Mouse (Mus musculus) embryo, embryonic 11 days (tissue): ENCODE data around the gene Nit1.
A peak's percentile ranks its signal among the peaks of the same experiment; 100 is the strongest.
"Not testable (repeated sequence)": the region's sequence is repeated elsewhere in the genome, so short reads cannot be mapped to it uniquely, and the experiment has no call there.

Source experiments
- DNase-seq: peaks from one replicate; pipeline ENCODE4 v3.0.0-alpha.2; 2015

Gene Nit1

DNA sequence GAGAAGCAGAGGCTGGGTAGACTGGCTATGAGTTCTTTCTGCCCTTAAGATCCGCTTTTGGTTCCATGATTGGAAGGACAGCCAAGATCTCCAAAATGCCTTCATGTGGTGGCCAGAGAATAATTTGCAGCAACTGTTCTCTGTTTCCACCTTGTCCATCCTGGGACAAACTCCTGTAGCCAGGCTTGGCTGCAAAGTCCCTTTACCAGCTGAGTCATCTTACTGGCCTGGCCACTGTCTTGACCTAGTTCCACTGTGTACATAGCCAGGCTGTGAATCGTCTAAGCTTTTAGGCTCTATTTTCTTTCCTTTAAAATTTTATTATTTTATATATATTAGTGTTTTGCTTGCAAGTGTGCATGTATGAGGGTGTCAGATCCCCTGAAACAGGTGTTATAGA lies 3.8 kb upstream of the Nit1 start:
- no peak for DNase-seq

DNA sequence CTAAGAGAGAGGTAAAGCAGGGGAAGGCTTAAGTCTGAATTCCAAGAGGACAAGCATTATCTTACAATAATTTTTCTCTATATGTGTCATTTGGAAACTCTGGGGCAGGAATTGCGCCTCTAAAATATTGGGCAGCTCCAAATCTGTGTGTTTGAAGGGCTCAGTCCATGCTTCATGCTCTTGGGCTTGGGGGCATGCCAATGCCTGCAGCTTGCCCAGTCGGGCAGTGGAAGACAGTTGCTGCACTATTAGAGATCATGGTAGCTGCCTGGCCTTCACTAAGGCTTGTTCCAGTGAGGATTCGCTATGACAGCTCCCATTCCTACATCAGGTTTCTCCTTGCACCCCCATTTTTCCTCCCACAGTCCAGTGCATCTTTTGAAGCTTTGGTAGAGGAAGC lies 3.2 kb upstream of the Nit1 start:
- no peak for DNase-seq

DNA sequence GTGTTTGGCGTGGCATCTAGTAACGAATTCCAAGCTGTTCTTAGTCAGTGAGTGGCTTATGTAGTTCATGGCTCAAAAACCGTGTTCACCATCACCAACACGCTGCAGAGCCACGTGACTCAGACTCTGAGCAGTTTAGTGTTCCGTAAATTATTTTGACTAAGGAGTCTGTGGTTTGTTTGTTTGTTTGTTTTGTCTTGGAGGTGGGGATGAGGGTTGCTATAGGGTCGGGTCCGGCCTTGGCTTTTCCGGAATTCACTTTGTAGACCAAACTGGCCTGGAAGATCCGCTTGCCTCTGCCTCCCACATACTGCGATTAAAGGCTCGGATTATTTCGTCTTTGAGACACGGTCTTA lies 627 bp upstream of the Nit1 start:
- DNase-seq = peak; percentile 19

DNA sequence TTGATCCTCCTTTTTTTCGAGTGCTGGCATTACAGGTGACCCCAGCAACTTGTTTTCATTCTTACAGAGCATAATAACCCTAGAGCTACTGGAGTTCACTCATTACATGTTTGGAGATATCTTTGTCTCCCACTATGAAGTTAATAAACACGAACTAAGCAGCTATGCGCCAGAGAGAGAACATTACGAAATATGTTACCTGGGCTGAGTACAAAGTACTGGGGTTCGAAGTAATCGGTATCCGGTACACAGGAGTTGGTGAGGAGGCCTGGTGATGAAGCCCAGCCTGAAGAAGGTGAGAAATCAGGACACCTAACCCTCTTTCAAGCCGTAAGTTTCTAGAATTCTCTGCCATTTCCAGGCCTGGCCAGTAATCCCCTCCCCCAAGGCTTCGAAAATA lies 731 bp downstream of the Nit1 start:
- DNase-seq = no peak

DNA sequence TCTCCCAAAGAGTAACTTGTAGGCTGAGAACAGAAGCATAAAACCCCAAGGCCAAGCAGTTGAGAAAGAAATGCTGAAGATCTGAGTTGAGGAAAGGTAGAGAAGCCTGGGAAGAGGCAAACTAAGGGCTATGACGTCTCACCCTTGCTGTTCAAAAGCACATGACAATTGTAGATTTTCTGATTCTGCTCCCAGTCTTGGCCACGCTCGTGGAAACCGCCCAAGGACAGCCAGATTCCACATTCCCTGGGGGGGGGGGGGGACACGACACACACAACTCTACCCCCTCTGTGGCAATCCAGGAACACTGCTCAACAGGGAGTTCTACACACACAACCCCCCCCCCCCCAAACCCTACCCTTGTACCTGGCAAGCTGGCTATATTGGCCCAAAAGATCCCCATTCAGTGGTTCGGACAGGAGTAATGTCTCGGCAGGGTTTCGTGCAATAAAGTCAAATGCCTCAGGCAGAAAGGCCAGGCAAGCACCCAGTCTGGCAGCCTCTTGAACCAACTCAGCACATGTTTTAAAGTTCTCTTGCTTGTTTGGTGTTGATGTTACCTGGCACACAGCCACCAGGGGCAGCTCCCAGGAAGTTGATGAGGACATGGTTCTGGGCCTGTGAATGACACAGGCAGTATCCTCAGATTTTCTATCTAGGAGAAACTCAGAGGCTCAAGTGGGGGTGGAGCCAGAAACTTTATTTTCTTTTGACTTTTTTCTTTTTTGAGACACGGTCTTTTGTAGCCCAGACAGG lies 1.3 kb downstream of the Nit1 start:
- DNase-seq = no peak

DNA sequence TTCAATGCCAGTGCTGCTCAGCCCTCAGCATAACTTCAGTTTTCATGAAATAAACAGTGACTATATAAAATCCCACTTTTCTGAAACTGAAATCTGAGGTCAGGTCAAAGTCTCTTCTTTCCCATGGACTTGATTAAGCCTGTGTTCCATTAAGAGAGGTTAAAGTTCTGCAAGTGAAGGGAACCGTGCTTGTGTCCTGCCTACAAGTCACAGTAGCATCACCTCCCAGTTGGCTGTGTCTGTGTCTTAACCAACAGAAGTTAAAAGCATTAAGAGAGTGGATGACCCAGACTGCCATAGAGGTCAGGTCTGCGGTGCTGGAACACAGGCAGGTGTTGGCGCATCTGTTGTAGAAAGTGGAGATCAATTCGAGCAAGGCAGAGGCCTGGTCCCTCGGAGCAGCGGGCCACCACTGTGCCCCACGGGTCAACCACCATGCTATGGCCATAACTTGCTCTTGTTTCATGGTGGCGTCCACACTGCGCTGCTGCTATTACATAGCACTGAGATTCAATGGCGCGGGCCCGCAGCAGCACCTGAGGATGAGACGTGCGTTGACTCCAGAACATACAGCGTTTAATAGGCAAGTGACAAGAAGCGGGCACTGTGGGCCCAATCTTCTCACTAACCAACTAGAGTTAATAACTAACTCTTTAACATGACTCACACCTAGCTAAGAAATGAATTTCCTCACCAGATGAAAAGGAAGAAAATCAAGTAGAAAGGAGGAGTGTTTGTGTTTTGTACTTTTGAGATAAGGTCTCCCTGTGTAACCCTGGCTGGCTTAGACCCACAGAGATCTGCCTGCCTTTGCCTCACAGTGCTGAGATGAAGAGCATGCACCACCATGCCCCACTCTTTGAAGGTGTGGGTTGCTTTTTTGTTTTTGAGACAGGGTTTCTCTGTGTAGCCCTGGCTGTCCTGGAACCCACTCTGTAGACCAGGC lies 2.9 kb downstream of the Nit1 start:
- DNase-seq = no peak

DNA sequence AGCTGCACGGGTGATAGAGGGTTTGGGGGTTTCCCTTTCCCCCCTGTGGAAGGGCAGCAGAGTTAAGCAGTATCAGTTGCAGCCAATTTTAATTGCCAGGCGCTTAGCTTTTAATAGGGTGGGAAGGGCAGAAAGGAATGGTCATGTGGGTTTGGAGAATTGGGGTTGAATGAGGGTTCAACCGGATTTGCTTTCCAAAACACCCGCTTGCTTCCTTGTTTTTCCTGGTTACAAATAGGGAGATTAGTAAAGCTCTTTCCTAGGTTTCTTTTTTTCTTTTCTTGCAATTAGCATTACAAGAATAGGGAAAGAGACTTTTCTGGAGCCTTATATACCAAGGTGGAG lies 15.3 kb downstream of the Nit1 start:
- DNase-seq = no peak

DNA sequence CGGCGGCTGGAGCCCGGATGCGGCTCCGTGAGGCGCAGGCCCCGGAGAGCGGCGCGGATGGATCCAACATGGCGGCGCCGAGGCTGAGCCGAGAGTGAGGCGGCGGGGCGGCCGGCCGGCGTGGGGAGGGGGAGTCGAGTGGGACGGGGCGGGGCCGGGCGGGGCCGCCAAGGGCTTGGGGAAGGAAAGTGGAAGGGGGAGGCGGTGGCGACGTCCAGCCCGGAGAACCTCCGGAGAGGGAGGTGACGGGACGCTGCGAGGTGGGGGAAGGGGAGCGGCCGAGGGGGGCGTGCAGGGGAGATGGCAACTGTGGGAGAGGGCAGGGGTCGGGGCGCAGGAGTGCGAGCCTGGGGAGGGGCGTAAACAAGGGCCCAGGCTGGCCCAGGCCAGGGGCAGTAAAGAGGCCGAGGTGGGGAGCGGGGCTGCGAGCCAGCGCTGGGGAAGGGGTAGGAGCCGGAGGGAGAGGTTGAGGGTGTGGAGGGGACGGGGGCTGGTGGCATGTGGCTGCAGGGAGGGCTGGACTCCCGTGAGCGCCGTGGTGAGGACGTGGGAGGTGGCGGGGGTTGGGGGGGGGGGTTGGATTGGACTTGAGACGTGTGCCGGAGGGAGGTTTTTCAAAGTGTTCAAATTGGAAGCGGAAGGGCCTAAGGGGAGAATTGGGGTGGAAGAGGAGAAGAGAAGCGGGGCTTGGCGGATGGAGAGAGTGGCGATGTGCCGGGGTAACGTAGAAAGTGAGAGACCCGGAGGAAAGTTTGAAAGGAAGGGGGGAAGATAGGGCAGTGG lies 15.8 kb downstream of the Nit1 start:
- DNase-seq = peak; percentile 95

DNA sequence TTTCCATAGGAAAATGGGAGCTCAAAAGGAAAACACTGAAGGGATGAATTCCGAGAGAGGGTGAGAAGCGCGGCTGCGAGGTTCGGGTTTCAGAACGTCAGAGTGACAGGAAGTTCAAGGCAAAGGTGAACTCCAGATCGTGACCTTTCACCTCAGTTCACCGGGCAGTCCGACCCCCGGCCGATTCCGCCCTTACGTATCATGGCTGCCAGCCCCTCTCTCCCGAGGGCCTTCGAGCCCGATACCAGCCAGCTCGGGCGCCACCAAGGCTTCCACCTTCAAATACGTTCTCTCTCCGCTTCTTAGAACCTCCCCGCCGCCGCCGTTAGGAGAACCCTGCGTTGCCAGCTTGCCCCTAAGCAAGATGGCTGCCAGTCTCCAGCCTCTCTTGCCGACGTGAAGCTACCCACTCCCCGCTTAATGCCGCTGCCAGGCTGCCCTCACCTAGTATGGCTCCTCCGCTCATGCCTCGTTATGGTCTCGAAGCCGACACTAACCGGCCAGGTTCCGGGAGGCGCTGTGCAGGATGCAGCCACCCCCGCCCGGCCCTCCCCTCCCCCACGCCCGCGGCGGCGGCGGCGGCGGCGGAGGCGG lies 16.5 kb downstream of the Nit1 start, which contains the start of gene Dedd:
Gene Dedd, plus strand, starts transcription at position 307 of the 594 bp plus-strand sequence.
- DNase-seq = peak; percentile 94

DNA sequence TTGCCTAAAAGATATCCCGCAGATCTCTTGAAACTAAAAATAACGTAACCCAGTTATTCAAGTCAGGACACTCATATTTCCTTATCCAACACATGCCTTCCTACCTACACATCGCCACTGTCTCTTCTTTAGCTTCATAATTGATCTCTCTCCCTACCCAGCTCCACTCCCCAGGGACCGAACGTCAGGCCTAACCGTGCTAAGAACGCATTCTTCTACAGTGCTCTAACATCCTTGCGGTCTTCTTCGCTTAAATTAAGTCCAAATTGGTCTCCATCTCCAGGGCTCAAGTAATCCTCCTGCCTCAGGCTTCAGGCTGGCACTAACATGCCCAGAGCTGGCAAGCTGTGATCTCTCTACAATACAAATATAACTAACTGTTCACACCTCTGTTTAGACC lies 17.2 kb downstream of the Nit1 start:
- peak; percentile 52 for DNase-seq

DNA sequence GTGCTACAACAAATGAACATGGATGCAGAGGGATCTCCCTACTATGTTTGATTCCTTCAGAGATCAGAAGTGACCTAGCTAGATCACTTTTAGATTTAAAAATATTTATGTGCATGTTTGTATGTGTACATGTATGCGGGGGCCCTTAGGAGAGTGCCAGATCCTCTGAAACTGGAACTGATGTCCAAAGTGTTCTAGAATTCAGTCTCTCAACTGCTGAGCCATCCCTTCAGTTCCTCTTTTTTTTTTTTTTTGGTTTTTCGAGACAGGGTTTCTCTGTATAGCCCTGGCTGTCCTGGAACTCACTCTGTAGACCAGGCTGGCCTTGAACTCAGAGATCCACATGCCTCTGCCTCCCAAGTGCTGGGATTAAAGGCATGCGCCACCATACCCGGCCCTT lies 18.9 kb downstream of the Nit1 start:
- not testable (repeated sequence) for DNase-seq

DNA sequence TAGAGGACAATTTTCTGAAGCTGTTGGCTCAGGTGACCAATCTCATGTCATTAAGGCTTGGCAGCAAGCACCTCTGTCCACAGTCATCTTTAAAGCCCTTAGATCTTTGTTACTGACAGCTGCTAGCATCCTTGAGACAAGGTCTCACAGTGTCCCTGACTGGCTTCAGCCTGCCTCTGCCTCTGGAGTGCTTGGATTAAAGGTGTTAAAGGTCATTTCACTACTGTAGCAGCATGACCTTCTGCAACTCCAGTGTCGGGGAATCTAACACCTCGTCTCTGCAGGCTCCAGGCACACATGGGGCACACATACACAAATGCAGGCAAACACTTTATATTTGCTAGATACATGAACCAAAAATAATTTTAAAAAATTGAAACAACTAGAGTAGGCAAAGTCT lies 19.9 kb downstream of the Nit1 start:
- no peak for DNase-seq

DNA sequence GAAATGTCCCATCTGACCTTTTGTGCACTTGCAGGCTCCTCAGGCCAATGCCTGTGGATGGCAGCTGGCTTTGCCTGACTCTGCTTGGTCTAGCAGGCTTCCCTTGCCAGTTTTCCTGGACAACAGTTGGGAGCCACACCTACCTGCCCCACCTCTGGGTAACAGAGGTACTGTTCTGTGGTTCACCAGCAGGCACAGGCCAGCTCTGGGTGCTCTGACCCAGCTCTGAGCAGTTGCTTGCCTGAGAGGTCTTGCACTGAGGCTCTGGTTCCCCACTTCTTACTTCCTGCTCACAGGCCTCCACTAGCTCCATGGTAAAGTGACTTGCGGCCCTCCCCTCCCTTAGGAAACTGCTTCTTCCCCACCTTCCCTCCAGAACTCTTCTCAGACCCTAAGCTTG lies 23.4 kb downstream of the Nit1 start:
- no peak for DNase-seq

DNA sequence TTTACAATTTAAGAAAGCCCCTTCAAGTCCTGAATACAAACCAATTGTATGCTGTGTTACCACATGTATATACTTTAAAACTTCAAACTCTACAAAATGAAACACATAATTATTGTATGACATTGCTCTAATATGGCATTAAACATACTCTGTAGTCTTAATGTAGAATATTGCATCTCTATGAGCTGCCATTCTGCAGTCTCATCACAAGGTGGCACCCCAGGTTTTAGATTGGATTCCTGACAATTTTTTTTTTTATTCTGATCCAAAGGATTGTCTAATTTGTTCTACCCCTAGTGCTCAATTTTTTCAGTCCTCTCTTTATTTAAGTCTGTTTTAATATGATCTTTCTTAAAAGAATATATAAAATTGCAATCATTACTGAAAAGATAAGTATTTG lies 24.0 kb downstream of the Nit1 start:
- DNase-seq = peak; percentile 60

DNA sequence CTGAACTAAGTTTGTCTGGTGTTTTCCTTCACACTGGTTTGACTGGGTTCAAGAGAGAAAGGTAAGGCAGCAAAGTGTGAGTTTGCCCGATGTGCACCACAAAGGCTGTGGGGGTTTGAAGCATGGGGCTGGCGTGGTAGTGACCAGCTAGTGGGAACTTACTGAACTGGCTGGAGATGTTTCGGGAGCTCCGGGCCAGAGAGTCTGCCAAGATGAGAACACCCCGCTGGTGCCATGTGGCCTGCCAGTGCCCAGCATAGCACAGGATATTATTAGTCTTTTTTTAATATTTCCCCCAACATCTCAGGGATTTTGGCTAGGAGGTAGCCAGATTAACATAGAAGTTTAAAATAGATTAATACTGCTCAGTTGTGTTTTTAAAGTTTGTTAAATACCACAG lies 25.3 kb downstream of the Nit1 start:
- no peak for DNase-seq

DNA sequence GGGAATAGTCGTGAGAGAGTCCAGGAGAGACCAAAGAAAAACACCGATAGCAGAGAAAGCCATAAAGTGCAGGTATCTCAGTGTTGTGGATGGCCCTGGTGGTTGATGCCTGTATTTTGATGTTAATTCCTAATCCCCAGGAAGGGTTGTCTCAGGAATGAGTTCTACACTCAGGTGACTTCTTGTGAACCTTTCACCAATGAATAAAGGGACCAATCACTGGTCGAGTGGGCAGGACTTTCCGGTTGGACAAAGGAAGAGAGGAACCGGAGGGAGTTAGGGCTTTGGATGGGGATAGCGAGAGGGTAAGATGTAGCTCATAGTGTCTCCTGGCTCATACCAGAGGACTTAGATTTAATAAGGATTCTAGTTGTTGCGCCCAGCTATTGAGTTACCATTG lies 25.7 kb downstream of the Nit1 start:
- no peak for DNase-seq

DNA sequence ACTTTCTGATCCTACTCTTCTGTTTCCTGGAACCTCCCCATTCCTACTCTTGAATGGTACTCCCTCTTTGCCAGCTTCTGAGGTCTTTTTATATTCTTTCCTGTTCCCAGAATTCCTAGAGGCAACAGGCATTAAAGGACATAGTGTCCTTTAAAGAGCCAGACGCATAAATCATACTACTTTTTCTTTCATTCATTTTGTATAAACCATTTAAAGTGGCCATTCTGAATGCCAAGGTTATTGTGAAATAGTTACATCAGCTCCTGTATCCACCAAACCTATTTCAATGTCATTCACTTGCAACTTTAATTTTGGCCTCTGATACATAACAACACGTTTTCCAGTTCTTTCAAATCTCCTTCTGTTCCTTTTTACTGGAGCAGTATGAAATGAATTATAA lies 36.1 kb downstream of the Nit1 start:
- DNase-seq = no peak

DNA sequence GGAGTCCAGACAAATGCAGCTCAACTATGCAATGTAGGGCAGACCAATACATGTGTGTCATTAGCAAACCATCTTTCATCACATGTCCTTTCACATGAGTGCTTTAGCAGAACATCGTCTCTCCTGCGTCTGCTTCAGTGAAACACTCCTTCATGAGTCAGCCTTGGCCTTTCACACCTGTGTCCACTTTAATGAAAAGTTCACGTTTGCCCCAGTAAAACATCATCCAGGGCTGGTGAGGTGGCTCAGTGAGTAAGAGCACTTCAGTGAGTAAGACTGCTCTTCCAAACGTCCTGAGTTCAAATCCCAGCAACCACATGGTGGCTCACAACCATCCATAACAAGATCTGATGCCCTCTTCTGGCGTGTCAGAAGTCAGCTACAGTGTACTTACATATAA lies 39.3 kb downstream of the Nit1 start:
- not testable (repeated sequence) for DNase-seq

DNA sequence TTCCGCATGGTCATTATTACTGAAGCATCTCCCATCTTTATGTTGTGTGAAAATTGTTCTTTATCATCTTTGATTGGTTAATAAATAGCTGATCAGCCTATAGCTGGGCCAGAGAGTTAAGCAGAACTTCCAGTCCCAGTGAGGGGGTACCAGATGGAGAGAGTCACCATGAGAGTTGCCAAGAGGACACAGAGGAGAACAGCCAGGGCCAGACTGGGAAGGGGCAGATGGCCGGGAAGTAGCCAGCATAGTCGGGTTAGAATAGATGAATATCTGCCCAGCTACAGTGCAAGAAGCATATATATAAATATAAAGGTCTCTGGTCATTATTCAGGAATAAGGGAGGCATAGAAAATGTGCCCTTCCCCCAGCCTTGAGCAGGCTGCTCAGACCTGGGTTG lies 47.2 kb downstream of the Nit1 start:
- no peak for DNase-seq

DNA sequence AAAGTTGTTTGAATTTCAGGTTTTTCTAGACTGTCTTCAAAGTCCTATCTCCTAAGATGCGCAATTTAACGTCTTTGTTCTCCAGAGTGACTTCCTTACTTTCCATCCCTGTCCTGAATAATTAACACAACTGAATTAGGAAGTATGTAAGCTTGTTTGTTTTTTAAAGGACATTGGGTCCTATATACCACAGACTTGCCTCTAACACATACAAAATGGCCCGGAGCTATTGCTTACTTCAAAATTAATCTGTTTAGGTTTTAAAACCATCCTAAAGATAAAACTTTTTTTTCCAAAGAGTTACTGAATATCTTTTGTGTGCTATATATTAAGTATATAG lies 50.4 kb downstream of the Nit1 start:
- no peak for DNase-seq

DNA sequence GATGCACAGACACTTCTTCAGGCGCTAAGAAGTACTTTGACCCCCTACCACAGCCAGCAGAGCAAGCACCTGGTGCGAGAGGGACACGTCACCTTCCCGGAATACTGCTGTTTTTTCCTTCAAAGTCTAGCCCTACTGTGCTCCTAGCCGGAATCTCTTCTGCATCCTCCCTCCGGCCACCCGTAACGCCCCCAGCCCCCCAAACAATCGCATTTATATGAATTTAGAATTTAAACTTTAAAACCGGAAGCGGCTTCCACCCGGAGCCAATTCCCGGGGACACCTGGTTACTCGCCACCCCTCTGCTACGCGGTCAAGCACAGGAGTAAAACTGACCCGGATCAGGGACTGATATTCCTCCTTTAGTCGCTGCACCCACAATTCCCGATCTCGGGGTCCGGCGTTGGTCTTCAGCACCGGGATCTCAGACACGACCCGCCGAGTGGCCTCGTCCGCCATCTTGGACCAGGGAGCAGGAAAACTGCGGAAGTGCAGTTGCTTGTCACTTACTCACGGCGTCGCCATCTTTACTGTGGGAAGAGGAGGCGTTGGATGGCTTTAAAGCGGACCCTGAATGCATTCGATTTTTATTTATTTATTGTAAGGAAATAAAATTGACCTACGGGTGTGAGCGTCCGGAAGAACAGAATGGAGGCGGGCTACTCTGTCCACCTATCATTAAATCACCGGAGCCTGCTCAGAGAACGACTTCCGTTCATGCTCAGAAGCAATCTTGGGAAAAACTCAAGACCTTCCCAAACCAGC lies 51.0 kb downstream of the Nit1 start, which contains the start of gene Ufc1:
Gene Ufc1, minus strand, starts transcription at position 727 of the 765 bp plus-strand sequence.
- peak; percentile 92 for DNase-seq

DNA sequence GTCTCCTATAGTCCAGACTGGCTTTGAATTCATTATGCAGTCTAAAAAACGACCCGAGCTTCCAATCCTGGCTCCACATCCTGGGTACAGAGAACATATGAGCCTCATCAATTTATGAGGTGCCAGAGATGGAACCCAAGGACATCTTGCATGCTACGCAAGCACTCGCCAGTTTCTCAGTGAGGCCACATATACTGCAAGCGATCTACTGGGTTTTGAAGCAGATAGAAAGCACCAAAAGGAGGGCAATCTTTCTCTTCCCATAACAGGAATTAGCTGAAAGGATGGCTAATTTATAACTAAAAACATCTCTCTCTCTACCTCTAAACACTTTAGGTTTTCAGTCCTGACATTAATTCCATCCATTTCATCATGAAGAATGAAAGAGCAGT lies 51.5 kb downstream of the Nit1 start:
- peak; percentile 22 for DNase-seq
